Mouse (Mus musculus) heart, adult 18-20 months (tissue): ENCODE data around the gene Gart. TPM values are rescaled to one million over a fixed set of nuclear protein-coding genes. Genes with fewer than 3 reads are reported as not detected.

Experiments used
- total RNA-seq, 2 experiments: library from RNA; stranded (reverse); gene quantifications; 2 replicates each; pipeline ENCODE4 v1.2.3; 2021

Gene Gart
- total RNA-seq, 2 experiments from 2014 or later: 53.7 to 69.4 TPM

Other genes starting within 250 kb of the Gart start
- 100 to 1,000 TPM; 115 to 133 TPM for gene Il10rb, start 240.8 kb downstream of the Gart start, total RNA-seq
- gene Ifnar1, start 161.7 kb downstream of the Gart start, total RNA-seq: 10 to 100 TPM; 19.0 to 23.1 TPM
- 100 to 1,000 TPM; 121 to 129 TPM for gene Ifngr2, start 99.9 kb downstream of the Gart start, total RNA-seq
- gene Tmem50b, start 49.2 kb downstream of the Gart start, total RNA-seq: 10 to 100 TPM; 42.4 to 46.6 TPM
- 10 to 100 TPM; 35.1 to 40.1 TPM for gene Dnajc28, start 27.9 kb downstream of the Gart start, total RNA-seq
- gene Son, start 554 bp upstream of the Gart start, total RNA-seq: 100 to 1,000 TPM; 120 to 135 TPM
- gene Donson, start 41.8 kb upstream of the Gart start, total RNA-seq: 1 to 10 TPM; 2.9 to 3.6 TPM
- gene Cryzl1, start 82.0 kb upstream of the Gart start, total RNA-seq: 10 to 100 TPM; 23.0 to 25.0 TPM
- gene Itsn1, start 82.3 kb upstream of the Gart start, total RNA-seq: 10 to 100 TPM; 50.2 to 53.6 TPM